Mouse (Mus musculus): ENCODE results near the gene Iqsec2.

GRCm38 (mm10) chrX:152214703-152215102 is 70.6 kb downstream of the Iqsec2 start:
- no peak for TF ChIP-seq CTCF (IDR thresholded peaks at IDR 0.05)
- no peak for TF ChIP-seq POLR2A (IDR thresholded peaks at IDR 0.05; ENCODE audit: insufficient read depth, low read depth, low read length)

Data from heart, adult 2 months (tissue).